Mouse (Mus musculus) gastrocnemius, postnatal 14 days (tissue): Measurements from ENCODE around the gene Apol6. TPM values are rescaled to one million over a fixed set of nuclear protein-coding genes. Genes with fewer than 3 reads are reported as not detected.

Experiments used
- DNase-seq: peaks from one replicate; pipeline ENCODE4 v3.0.0; 2021; ENCODE audit warnings: mixed read lengths
- intact Hi-C: fragments of 180-260 bp; cut with DNase I; formaldehyde crosslinking; loops from one replicate; pipeline ENCODE4 v1.15.1; 2025; ENCODE audit warnings: low total_unique reads
- total RNA-seq, 2 experiments: library from RNA; stranded (reverse); gene quantifications; 2 replicates each; pipeline ENCODE4 v1.2.3; 2021

The Apol6 gene
- total RNA-seq, 2 experiments from 2014 or later = 23.4 to 33.2 TPM

DNA sequence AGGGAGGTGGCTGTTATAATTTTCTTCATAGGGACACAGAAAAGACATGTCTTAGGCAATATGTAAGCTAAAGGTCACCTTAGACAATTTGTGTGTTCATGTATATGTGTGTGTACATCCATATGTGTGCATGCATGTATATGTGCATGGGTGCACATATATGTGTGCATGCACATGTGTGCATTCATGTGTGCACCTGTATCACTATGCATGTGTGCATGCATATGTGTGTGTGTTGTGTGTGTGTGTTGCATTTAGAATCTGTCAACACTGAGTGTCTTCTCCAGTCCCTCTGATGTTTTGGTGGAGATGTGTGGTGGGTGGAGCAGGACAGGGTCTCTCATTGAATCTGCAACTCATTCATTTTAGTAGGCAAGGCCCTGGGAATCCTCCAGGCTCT lies 18.2 kb downstream of the Apol6 start:
- intact Hi-C loops = no loop called here
- no peak for DNase-seq

DNA sequence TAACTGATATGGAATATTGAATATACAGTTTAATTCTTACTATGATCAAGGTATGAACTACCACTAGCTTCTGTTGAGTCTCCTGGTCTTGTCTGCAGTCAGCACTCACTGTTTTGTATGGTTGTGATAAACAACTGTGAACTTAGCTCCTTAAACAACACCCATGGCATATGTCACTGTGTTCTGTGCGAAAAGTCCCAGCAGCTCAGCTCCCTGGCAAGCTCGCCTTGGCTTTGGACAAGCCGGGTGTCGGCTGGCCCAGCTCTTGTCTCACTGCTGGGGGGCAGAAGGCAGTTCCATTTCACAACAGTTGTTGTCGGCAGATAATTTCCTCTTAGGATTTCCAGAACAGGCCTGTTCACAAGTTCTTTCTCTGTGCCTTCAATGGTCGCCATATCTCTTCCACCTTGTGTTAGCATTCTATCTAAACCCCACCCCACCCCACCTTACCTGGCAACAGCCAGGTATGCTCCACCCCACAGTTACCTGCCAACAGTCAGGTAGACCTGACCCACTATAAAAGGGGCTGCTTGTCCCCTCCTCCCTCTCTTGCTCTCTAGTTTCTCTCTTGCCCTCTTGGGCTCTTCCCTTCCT lies 20.8 kb downstream of the Apol6 start:
- intact Hi-C loops = no loop called here
- no peak for DNase-seq

DNA sequence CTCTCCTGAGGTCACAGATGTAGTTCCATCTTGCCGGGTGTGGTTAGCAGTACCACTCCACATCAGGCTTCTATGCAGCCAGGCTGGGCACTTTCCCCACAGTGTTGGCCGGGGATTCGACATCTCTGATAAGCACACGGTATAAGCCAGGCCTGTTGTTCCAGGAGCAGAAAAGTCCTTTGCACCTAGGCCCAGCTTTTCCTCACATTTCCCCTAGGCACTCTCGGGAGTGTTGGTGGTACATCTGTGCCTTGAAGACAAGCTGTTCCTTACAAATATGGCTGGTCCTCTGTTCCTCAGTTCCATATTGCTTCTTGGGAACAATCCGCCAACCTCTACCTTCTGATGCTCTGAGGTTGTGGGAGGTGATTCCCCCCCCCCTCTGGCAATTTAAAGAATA lies 21.7 kb downstream of the Apol6 start:
- intact Hi-C loops = no loop called here
- DNase-seq = no peak

DNA sequence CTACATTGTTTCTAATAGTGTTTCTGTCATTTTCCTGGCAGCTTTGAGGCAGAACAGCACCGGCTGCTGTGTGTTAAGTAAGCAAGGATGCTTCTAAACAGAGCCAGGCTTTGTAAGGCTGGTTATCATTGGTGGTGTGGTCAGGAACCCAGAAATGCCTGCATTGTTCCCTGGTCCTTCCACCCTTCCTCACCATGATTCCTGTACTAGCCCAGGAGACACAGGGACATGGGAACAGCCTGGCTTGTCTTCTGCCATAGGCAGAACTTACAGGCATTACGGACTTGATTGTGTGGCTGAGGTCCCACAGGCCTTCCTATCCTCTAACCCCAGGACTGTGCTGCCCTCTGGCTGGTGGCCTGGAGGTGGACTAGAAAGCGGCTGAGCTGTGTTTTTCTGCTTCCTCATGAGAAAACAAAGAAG lies 23.9 kb downstream of the Apol6 start:
- DNase-seq = peak; percentile 55
- intact Hi-C loops = no loop called here

DNA sequence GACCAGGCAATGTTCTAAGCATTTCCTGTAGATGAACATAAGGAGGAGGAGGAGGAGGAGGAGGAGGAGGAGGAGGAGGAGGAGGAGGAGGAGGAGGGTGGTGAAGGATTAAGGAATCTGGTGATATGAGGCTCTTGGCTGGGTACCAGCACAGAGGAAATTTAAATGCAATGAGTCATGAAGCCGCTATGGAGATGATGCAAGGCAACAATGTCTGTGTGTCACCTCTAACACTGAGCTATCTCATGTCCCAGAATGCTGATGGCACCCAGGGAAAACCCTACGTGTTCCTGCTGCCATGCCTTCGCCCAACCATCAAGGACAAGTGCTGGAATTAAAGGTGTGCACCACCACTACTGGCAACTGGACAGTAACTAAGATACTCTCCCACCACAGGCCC lies 24.5 kb downstream of the Apol6 start:
- no peak for DNase-seq
- intact Hi-C loops = no loop called here

DNA sequence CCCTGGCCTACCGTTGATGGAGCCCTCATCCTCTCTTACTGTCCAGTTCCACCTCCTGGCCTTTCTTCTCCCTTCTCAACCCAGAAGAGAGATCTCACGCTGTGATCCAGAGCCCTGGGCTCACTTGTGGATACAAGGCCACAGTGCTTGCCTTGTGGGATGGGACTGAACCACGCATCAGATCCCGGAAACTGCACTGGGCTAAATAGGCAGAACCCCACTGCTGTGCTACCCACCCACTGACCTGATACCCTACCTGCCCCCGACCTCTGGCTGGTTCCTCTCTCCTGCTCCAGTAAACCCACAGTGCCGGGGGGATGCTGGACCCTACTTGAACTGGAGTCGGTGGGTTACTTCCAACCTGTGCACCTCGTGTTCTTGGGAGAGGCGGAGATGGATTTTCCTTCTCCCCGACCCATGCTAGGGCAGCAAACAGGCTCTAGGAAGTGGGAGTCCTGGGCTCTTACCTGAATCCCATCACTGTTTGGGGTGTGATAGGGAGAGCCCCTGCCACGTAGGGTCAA lies 26.3 kb downstream of the Apol6 start:
- DNase-seq = no peak
- intact Hi-C loops = no loop called here

DNA sequence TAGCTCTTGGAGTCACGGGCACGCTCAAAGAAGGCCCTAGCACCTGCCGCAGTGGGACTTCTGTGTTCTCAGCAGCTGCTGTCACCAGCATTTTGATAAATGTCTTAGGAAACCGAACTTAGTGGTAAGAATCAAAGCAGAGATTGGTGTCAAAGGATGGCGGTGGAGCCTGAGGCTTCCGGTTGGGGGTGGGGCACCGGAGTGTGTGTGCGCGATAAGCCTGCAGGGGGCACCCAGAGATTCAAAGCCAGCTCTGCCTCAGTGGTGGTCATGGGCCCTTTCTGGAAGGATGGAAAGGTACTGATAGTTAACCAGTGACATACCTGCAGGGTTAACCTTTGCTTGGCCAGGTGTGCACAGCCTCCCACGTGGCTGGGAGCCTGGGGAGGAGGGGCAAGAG lies 27.0 kb downstream of the Apol6 start:
- intact Hi-C loops = no loop called here
- no peak for DNase-seq

DNA sequence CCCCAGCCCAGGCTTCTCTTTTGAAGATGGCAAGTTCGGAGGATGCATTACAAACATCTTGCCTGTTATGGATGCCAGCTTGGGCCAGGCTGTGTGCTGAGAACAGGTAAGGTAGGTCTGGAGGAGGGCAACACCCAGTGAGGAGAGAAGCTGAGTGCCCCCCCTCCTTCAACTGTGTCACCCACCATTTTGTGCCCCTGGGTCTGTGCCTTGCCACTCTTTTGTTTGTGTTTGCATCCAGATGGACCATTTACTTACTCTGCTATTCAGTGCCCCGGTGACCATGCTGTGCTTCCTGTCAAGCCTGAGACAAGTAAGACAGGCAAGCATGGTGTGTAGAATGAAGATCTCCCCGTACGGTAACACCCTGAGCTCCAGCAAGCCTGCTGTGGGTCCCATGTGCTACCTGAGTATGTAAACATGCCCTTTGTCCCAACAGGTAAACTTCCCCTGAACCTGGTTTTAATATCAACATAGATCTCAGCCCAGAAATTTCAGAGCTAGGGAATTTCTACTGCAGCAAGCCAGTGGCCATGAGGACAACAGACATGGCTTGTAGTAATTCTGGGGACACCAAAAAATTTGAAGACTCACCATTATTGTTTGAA lies 28.1 kb downstream of the Apol6 start:
- intact Hi-C loops = no loop called here
- no peak for DNase-seq

DNA sequence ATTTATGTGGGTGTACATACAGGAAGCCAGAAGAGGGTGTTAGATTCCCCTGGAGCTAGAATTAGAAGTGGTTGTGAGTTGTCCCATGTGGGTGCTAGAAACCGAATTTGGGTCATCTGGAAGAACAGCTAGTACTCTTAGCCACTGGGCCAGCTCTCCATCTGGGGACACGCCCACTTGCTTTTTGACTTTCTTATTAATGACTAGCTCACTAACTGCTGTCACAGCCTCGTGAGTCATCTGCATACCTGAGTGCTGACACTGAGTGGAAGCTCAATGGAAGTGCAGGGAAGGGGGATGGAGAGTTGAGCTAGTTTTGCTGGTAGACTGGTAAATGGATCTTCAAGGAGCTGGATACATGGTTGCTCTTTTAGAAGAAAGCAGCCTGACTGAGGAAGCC lies 32.0 kb downstream of the Apol6 start:
- DNase-seq = no peak
- intact Hi-C loops = no loop called here

DNA sequence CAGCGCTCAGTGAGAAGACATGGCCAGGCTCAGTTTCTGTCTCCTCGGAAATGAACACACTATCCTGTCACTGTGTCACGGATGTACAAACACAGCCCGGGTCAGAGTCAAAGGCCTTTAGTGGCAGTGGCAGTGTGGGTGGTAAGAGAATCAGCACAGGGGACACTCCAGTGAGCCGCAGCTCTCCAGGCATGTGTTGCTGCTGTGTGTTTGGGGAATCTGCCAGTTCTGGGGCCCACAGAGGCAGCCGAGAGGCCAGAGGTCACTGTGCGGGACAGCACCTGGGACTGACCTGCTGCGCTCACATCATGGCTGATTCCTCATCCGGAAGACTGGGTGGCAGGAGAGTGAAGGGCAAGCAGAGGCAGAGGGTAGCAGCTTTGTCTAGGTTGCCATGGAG lies 33.4 kb downstream of the Apol6 start:
- intact Hi-C loops = no loop called here
- DNase-seq = no peak

DNA sequence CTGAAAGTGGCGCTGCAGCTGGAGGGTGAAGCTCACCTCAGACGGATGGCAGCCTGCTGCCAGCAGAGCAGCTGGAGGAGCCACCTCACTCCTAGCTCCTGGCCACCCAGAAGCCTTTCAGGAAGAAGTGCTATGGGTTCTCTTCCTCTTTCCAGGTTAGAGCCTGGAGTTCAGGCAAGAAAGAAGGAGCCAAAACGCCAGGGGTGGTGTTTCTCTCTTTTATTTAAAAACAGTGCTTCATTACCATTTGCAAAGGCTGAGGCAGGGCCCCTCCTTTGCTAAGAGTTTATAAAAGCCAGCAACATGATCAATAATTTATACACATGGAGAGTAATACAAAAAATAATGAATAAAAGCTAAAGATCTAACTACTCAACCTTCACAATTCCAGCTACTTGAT lies 34.3 kb downstream of the Apol6 start:
- no peak for DNase-seq
- intact Hi-C loops = no loop called here

DNA sequence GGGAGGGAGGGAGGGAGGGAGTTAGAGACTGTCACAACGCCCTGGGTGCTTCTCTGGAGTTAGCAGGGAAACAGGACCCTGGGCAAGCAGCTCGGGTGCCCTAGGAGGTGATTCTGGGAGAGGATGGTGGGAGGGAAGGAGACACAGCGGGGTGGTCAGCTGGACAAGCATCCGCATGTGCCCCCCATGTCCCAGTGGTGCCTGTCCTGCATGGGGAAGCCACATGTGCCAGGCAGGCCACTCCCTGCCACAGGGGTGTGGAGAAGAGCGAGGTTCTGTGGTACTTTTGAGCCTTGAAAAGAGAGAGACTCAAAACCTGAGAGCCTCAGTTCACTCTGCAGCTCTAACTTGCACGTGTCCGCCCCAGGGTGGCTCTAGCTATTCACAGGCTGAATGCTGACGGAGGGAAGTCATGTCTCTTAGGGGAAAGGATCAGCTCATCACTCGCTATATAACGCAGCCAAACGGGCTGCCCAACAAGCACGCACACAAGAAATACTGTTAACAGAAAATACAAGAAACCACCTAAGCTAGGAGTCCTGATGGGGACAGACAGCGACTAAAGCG lies 34.8 kb downstream of the Apol6 start:
- no peak for DNase-seq
- intact Hi-C loops = no loop called here

DNA sequence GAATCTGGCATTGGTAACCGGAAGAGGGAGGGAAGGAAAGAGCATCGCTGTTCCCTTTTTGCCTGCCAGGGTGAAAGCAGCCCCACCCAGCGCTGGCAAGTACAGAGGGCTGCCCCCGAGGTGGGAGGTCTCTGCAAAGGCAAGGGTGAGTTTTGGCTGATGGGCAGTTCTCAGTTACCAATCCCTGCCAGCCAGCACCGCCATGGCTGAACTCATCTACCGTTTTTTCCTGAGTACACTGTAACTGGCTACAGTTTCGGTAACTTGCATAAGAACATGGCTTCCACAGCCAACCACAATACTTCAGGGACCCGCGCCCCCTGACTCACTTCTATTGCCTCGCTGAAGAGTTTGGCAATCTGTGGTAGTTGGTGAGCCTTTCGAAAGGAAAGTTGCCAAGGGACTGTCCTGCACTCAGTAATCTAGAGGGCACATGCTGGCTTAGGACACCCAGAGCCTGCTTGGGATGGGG lies 35.4 kb downstream of the Apol6 start:
- intact Hi-C loops = no loop called here
- DNase-seq = peak; percentile 57

DNA sequence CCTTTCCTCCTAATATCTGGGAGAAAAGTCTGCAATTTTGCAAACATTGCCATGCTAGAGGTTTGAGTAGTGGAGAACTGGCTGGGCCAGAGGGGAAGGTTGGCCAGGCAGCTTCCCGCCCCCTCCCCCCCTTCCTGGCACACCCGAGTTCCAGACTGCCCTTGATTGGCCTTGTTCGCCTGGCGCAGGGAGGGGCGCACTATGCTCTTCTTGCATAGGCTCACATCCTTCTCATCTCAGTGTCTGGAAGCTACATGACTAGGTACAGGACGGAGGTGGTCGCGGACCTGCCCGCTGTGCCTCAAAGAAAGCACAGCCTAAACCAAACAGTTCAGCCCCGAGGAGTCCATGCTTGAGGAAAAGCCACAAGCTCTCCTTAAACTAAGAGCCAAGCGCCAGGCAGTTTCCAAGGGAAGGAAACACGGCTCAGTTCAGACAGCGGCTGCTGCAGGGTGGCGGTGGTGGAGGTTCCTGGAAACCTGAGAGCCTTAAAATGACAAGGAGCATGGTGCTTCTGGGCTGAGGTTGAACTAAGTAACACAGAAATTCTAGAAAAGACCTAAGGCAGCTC lies 36.2 kb downstream of the Apol6 start:
- intact Hi-C loops = no loop called here
- DNase-seq = no peak

DNA sequence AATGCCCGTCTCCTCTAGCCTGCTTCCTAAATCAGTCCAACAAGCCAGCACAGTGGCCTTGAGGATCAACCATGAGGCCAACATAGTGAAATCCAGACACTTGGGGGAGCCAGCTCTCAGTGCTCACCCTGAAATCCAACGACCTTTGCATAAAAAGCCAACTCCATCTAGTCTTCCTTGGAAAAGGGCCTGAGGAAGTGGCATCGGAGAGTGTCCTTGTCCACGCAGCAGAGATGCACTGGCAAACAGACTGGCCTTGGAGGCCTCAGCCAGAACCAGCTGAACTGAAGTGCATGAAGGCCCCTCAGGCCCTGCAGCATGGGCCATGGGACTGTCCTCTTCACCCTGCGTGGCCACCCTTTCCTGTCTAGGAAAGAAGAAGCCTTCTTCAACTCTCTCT lies 36.9 kb downstream of the Apol6 start:
- no peak for DNase-seq
- intact Hi-C loops = no loop called here

DNA sequence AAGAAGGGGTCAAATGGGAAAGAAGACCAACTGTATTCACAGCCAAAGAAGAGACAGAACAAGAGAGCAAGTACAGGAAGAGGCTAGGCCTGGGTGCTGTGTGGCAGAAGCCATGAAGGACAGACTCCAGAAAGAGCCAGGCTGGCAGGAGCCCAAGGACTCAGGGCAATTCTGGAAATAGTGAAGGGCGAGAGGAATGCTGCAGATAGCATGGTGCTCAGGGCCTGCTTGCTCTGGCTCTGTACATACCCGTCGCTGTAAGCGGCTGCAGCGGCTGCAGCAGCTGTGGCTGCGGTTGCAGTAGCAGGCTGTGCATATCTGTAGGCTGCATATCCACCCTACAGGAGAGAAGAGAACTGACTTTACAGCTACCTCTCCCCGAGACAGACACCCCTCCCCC lies 41.3 kb downstream of the Apol6 start:
- intact Hi-C loops = no loop called here
- no peak for DNase-seq

DNA sequence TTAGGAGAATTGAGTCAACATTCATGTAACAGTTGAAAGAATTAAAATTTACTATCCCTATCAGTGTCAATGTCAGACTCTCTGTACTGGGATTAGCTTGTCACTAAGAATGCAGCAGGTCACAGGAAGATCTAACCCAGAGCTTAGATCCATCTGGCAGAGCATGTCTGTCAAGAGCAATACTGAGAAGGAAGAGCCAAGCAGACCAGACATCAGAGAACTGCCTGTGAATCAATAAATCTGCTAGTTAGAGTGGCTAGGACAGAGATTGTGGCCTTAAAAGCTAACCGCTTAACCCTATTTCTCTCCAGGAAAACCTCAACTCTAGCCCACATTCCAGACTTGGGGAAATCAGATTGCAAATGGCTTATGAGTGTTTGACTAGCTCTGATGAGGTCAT lies 42.0 kb downstream of the Apol6 start:
- intact Hi-C loops = no loop called here

DNA sequence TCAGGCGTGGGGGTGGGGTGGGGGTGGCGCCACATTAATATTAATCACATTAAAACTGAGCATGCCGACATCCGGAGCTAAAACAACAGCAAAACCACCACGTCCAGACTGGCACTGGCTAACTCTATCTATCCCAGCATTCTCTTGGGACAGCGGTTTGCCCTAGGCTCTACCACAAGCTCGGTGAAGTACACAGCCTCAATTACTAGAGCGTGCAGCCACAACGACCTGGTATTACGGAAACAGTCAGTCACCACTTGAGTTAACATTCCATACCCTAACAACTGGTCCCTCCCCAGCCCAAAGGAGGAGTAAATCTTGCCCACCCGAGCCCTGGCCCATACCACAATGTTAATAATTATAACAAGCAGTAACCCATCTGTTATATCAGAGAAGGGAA lies 44.7 kb downstream of the Apol6 start:
- DNase-seq = no peak
- intact Hi-C loops = no loop called here

More for the DNA sequence above, 42.0 kb downstream of the Apol6 start:
- no peak for DNase-seq

DNA sequence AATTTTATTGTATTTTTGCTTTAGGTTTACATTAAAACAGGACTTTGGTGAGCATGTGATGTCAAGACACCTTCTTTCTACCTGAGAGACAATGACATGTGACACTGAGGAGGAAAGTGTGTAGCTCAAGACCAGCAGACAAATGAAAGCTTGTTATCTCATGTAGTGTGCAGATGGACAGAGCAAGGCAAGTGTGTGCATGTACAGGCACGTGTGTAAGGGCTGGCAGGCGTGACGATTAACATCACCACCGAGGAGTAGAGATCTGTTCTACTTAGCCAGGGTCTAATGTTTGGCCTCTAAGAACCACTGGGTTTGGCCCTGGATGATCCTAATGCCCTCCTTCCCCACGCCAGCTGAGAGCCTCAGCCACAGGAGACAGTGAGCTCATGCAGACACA lies 46.0 kb downstream of the Apol6 start:
- no peak for DNase-seq
- intact Hi-C loops = no loop called here

DNA sequence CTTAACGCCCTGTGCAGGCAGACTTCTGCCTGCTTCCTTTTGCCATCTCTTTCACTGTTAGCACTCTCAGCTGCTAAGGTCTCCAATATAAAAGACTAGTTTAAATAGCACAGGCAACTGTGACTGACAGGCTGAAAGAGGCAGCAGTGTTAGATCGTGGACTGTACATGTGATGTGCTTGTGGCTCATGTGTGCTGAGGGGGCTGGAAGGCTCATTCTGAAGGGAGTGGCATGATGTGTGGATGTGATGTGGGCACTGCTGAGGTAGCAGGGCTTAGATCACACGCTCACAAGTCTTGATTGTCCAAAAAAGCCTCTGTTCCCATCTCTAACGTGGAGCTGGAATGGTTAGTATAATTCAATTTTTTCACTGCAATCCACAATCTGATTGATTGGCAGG lies 46.9 kb downstream of the Apol6 start:
- intact Hi-C loops = no loop called here
- DNase-seq = no peak

DNA sequence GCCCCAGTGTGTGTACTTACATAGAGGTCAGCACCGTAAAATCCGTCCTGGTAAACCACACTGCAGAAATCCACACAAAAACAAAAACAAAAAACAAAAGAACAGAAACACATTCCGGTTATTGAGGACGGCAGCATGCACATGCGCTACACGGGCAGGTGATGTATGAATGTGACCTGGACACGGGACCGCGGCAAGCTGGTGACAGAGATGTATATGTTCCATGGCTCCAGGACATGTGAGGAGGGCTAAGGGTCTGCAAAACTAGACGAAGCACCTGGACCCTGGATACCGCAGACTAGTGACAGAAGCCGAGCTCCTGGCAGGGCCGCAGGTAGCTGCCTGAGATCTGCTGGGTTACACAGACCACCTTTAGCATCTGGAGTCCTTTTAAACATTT lies 49.9 kb downstream of the Apol6 start:
- DNase-seq = no peak
- intact Hi-C loops = no loop called here
